Mouse (Mus musculus): ENCODE results near the gene Unc5c.

Unc5c gene

DNA sequence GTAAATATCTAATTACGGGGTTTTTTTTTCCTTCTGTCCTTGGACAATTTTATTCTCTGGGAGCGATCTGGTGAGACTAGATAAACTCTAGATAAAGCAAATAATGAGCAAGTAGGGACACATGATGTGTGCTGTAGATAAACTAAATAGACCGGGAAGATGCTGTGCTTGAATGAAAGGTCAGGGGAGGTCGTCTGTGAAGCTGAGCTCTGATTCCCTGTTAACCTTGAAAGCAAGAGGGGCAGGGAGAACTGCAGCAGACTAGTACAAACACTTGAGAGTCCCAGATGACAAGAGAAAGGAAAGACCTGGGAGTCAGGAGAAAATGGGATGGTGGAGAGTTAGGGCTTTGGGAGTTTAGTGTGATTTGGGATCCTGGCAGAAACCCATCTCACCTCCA lies 251.4 kb downstream of the Unc5c start:
- no peak for DNase-seq (ENCODE audit: low spot score)

DNA sequence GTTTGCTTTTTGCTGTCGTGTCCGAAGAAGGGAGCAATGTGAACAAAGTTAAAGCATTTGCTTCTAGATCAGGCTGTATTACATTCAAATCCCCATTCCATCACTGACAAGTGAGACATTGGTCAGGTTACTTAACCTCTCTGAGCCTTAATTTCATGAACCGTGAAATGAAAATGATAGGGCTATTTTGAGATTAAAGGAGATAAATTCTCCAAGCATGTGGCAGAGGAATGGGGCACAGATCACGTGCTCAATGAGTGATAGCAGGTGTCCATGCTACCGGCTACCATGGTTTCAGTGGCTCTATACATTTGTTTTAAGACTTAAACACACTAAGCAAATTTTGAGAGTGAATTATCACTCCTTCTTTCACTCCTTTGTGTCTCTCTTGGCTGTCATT lies 254.0 kb downstream of the Unc5c start:
- DNase-seq (ENCODE audit: low spot score), result no peak

DNA sequence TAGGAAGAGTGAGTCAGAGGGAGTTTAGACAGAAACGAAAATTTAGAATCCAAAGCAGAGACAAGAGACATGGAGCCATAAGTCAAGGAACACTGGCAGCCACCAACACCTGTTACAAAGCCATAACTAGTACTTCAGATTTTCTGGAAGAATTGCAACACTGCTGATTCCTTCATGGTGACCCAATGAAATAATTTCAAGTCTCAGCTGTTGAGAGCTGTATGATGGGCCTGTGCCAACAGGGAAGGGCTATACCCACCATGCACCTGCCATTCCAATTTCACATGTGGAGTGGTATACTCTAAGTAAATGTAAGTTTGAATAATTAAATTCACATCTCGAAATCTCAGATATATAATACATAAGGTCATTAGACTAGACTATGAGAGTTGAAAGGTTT lies 259.5 kb downstream of the Unc5c start:
- no peak for DNase-seq (ENCODE audit: low spot score)

GRCm38 (mm10) chr3:141725432-141725831 lies 260.4 kb downstream of the Unc5c start:
- no peak for DNase-seq (ENCODE audit: low spot score)

DNA sequence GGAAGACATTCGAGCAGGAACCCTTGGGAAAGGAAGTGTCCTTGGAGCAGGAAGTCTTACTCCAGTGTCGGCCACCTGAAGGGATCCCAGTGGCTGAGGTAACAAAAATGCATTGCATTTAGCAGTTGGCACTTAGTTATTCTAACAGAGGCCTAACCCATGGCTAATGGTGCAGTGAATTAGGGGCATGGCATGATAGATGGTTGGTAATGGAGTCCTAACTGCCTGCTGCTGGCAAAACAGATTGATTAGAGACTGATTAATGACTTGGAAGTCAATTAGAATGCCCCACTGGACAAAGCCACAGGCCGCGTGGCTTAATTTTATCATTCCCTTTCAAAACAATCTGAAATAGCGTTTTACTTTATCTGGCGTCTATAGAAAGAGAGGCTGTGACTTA lies 268.8 kb downstream of the Unc5c start:
- no peak for DNase-seq (ENCODE audit: low spot score)

GRCm38 (mm10) chr3:141735285-141735684 lies 270.3 kb downstream of the Unc5c start:
- DNase-seq (ENCODE audit: low spot score), result no peak

DNA sequence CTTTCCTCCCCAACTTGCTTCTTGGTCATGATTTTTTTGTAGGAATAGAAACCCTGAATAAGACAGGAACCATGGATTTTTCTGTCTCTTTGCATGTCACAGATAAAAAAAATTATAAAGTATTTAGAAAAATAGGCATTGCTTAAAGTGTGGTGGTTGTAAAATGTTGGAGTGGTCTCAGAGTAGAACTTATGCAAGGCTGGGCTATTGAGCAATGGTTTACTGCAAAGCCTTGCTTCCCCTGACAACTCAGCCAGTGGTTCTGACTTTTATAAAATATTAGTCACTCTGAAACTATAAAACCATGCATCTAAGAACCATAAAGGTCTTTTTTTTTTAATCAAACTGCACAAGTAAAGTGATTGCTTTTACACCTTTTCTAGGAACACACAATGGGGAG lies 280.3 kb downstream of the Unc5c start:
- no peak for DNase-seq (ENCODE audit: low spot score)

- no peak for DNase-seq (ENCODE audit: low spot score)
These were observed 283.8 kb downstream of the Unc5c start for GRCm38 (mm10) chr3:141748694-141749381.

- no peak for DNase-seq (ENCODE audit: low spot score)
These were observed 287.2 kb downstream of the Unc5c start for GRCm38 (mm10) chr3:141752172-141752571.

GRCm38 (mm10) chr3:141757259-141757658 lies 292.2 kb downstream of the Unc5c start:
- DNase-seq (ENCODE audit: low spot score), result no peak

GRCm38 (mm10) chr3:141778411-141778919 lies 313.4 kb downstream of the Unc5c start:
- DNase-seq (ENCODE audit: low spot score), result no peak

GRCm38 (mm10) chr3:141779186-141779585 lies 314.2 kb downstream of the Unc5c start:
- no peak for DNase-seq (ENCODE audit: low spot score)

- no peak for DNase-seq (ENCODE audit: low spot score)
These were observed 317.5 kb downstream of the Unc5c start for GRCm38 (mm10) chr3:141782553-141782952.

- no peak for DNase-seq (ENCODE audit: low spot score)
These were observed 326.2 kb downstream of the Unc5c start for GRCm38 (mm10) chr3:141791026-141791780.

DNA sequence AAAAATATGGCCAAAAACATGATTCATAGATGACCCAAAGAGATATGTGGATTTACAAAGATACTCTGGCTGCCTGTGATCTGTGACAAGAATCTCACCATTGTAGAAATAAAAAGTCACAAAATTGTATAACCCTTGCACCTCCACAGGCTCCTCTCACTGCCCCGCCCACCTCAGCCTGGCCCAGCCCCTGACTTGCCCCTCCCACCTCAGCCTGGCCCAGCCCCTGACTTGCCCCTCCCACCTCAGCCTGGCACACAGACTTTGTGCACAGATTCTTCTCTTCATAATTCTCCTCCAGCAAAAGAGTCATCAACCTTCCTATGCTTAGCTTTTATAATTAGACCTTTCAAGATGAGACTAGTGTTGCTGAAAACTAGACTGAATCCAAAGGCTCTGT lies 327.1 kb downstream of the Unc5c start:
- no peak for DNase-seq (ENCODE audit: low spot score)

DNA sequence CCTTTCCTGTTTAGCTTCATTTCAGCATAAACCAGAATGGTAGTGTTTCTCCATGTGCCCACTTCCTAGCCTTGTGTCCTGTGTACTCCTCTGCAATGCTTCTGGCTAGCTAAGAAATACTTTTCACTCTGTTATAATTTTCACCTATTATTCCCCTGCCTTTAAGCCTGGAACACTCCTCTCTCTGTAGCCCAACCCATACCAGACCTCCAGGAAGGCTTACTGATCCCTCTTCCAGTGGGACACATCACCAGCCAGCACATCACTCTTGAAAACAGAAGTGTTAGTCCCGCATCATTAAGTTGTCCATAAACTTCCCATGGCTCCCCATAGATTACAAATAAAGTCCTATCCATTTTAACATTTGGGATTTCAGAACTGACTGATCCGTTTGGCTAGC lies 328.7 kb downstream of the Unc5c start:
- no peak for DNase-seq (ENCODE audit: low spot score)

DNA sequence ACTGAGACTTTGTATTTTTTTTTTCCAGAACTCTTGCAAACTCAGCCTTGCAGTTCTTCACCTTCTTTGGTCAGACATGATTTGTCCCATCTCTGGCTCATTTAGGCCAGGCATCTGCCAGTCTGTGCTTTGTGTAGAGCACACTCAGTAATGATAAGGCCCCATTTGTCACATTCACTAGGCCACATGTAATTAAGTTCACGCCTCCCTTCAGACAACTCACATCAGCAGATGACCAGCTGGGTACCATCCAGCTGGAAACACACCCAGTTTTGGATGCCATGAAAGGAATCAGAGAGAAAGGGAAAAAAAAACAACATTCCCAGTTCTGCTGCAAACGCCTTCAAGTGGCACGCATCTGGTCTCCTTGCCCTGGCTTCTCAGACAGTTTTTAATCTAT lies 329.4 kb downstream of the Unc5c start:
- no peak for DNase-seq (ENCODE audit: low spot score)

DNA sequence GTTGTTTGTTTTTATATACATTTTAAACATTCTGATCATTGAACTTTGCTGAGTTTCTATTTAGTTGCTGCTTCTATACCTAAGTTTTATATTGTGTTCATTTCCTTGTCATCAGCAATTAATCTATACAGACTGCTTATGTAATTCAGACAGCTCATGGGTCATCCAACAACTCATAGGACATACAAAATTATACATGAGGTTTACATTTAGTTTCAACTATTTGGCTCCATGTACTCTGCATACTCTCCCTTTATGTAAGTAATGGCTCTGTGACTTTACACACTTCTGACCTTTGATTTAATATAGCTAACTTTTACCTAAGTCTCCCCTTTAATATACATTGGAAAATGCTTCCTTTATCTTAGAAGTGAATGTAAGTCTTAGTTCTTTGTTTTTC lies 332.4 kb downstream of the Unc5c start:
- DNase-seq (ENCODE audit: low spot score), result no peak

DNA sequence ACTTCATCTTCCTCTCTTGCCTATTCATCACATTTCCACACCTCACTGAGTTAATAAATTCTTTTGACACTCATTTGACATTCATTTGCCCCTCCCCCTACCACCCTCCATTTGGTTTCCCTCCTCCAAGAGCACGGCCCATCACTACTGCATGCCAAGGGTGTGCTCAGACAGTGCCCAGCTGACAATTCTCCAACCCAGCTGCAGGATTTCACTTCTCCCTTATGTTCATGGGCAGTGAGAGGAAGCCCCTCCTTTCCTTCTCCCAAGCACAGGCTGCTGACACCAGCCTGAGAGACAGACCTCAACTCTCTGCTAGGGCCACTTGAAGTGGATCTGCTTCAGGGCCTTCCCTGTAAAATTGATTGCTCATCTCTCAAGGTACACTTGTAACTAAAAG lies 332.8 kb downstream of the Unc5c start:
- no peak for DNase-seq (ENCODE audit: low spot score)

GRCm38 (mm10) chr3:141804133-141804532 lies 339.1 kb downstream of the Unc5c start:
- no peak for DNase-seq (ENCODE audit: low spot score)

- DNase-seq (ENCODE audit: low spot score), result no peak
These were observed 344.6 kb downstream of the Unc5c start for GRCm38 (mm10) chr3:141809581-141809980.

DNA sequence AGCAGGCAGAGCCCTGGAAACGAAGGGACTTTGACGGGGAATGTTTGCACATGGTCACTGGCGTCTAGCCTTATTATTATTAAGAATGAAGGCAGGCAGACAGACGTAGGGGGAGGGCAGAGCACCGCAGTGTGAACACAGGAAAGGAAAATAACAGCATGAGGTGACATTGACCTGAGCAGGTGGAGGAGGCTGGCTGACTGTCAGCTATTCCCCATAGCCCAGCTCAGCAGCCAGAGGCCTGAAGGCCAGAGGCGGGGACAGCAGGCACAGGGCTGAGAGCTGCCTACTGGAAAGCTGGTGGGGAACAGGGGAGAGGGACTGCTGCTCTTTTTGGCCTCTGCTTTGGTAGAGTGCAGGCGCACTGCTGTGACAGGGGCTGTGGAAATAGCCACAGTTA lies 345.9 kb downstream of the Unc5c start:
- DNase-seq (ENCODE audit: low spot score), result no peak

DNA sequence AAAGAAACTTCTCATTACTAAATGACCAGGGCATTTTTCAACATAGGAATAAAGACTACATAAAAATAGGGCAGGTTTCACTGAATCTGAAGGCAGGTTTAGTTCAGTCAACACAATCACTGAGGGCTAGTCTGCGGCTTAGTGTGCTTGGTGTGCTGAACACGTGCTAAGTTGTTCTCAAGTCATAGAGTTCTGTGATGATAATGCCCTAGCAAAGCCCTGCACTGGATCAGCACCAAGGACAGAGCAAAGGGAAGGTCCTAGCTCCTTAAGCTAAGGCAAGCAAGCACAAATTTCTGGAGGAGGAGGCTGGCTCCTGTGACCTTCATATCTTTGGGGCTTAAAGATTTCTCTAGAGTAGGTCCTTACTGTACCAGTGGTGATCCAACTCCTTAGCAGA lies 346.3 kb downstream of the Unc5c start:
- no peak for DNase-seq (ENCODE audit: low spot score)

DNA sequence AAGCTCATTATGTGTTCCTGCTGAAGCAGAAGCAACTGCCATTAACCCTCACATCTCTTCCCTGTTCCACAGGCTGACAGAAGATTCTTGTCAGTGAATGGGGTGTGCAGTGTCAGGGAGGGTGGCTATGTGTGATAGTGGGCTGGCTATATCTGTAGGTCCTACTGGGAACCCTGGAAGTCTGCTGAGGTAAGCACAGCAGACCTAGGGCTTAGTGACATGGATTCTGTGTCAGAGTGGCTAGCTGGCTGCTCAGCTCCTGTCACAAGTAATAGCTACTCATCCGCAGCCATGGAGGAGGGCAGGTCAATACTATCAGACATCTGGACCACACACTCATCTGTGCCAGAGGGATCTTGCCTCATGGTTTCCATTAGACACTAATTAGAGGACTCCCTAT lies 349.8 kb downstream of the Unc5c start:
- DNase-seq (ENCODE audit: low spot score), result no peak
